Mouse (Mus musculus) kidney, postnatal 10 days (tissue): ENCODE data around the gene Chchd6.

Experiments
- DNase-seq: peaks from one replicate; pipeline ENCODE4 v3.0.0; 2021; ENCODE audit warnings: mixed read lengths

Gene Chchd6

DNA sequence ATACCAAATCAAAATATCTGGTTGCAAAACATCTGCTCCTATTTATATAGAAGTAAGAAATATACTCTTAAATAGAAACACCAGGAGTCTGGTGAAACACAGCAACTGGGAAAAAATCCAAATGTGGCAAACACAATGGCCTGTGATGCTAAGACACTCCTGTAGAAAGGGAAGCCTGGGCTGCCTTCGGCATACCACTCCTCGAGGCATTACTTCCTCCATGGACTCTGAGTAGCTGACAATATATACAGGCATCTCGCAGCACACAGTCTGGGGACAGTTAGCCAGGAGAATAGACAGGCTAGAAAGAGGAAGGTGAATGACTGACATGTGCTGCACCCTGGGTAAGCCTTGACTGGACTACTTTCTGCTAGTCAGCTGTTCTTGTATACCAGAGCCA, 146.7 kb downstream of the Chchd6 start:
- no peak for DNase-seq

DNA sequence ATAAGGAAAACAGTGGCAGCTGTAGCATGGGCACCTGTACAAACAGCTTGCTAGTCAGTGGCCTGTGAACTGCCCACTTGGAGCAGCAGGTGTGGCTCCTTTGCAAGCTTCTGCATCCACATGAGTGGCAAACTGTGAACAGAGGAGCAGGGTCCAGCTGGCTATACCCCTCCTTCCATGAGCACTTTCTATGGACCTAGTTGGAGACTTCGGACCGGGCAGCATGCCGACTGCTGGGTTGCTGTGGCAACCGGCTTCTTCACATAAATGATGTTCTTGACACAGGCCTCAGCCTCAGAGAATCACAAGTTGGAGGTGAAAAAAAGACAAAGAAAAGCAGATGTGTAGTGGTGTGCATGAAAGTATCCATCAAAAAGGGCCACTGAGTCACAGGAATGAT, 154.8 kb downstream of the Chchd6 start:
- DNase-seq: no peak

DNA sequence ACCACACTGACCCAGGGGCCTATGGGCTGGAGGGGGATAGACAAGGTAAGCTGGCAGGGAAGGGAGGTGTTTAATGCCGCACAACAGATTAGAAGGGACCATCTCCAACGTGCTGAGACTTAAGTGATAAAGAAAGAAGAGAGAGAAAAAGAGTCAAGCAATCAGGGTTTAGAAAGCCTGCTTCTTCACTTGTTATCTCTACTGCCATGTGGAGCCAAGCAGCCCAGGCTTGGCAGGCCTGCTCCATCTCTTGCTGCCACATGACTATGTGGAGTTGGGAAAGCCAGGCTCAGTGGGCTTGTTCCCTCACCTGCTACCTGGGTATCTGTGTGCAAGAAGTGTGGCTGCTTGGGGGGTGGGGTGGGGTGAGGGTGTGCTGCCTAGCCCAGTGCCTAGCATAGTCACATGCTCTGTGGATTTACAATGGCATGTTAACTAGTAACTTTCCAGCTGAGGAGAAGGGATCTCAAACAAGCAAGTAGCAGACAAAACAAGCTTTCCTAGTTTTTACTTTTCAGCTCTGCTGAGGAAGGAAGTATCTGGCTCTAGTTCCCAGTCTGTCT, 163.5 kb downstream of the Chchd6 start:
- DNase-seq: peak; percentile 24

DNA sequence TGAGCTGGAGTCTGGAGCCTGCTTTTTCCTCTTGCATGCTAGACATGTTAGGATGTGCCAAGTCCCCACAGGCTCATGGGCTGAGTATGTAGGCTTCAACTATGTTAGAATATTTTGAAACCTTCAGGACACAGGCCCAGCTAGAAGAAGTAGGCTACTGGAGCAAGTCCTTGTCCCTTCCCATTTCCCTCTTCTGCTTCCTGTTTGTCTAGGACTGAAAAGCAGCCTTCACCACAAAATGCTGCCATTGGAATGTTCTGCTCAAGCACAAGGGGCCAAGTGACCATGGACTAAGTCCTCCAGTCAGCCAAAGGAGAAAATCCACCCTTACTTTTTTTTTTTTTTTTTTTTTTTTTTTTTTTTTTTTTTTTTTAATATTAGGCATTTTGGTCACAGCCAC, 164.7 kb downstream of the Chchd6 start:
- no peak for DNase-seq

DNA sequence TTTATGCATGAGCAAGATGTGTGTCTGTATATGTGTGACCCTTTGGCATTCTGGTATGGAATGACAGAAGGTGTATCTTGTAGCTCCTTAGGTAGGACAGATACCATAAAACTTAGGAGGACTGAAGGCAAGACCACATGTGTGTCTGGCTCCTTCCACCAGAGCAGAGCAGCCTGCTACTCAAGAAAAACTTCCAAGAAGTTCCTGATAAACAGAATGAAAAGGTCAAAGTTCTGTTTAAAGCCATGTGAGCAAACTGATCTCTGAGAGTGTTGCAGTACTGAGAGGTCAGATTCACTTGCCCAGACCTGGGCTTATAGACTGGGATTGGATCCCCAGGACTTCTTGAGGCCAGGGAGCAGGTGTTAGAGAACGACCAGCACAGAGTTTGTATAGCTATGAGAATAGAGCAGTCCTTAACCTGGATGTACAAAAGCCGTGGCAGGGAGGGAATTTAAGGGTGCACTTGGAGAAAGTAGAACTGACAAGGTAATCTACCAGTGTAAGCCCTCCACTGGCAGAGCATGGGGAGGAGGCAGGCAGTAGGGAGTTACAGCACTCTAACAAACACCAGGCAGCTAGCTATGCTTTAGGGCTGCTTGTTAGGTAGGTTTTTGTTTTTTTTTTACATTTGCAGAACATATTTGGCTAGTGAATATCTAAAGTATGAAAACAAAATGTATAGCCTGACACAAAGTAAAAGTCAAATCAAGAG, 166.6 kb downstream of the Chchd6 start:
- DNase-seq: no peak

DNA sequence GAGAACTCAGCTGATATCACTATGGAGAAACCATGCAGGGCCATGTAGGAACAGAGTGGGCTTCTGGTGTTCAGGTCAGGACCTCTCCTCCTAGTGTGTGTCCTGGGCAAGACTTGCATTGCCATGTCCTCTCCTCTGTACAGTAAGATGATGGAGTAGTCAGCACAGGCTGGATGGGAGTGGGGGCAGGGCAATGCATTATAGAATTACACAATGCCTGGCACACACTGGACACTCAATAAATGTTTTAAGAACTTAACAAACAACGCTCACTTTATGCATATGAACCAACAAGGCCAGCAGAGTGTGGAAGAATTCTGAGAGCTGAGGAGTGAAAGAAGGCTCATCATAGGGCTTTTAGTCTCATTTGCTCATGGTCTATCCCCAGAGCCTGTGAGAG, 171.0 kb downstream of the Chchd6 start:
- no peak for DNase-seq

DNA sequence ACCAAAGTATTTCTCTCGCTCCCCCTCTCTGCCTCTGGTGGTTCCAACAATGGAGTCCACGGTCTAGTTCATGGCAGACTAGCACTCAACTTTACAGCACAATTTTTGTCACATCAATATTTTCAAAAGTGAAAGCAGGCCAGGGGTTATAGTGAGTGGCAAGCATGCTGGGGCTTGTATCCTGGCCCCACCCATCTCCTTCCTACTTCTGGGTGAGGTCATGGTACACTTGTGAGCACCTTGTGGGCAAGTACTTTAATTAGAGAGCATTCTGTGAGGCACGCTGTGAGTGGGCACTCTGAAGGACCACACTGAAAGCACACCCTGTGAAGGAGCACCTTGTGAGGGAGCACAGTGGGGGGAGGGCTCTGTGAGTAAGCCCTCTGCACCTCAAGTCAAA, 172.8 kb downstream of the Chchd6 start:
- no peak for DNase-seq

DNA sequence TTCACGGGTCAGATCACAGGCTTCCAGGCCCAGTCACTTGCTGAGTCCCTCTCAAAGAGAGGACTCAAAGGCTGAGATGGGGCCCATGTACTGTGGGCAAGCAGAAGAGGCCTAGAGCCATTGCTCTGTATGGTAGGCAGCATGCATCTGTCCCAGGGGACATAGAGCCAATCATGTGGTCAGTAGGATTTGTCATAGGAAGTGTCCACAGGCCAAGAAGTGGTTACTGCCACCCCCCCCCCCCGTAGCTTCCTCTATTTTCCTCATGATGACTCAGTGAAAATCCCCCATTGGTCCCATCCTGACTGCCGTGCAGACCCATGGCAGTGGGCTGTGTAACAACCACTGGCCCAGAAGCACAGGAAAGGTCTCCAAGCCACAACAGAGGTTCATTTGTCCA, 173.5 kb downstream of the Chchd6 start:
- DNase-seq: no peak

DNA sequence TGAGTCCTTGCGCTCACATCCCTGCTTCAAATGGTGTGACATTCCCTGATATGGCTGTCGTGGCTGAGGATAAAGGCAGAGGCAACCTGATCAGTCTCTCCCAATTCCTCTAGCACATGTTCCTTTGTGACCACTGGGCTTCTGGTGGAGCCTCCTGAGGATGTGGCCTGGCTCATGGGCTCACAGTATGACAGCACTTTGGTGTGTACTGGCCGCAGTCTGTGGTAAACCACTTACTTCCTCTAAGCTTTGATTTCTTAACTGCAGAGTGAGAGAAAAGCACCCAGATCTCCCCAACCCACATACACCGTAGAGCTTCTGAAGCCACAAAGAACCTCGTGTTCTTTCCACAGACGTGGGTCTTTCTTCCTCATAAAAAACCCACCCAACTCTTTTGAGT, 173.9 kb downstream of the Chchd6 start:
- no peak for DNase-seq

DNA sequence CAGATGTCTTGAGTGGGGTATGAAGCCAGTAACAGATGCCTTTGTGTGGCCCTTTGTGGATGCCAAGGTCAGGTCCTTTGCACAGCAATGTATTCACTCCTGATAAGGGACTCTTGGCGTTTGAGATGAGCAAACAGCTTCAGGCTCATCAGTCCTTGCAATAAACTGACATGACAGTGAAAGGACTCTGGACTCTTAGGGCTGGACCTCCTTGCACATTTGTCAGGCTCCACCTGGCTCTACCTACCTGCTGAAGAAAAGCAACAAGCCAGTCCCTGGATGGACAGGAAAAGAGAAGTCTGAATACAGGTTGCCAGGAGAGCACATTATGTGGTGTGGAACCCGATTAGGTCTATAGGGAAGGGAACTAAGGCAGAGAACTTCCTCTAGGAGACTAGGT, 174.7 kb downstream of the Chchd6 start:
- no peak for DNase-seq

DNA sequence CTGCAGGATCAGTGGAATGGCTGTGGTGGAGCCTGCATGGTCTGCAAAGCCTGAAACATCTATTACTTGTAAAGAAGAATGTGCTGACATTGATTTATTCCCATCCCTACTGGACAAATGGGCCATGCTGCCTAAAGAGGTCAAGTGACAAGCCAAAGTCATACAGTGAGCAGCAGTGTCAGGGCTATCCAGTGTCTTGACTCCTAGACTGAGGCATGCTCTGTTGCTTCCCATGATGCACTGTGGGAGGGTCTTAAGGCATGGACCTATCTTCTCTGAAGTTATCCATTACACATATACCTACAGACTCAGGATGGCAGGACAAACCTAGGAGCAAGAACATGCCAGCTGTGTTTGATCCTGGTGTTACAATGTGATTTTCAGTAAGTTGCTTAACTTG, 175.3 kb downstream of the Chchd6 start:
- DNase-seq: no peak

DNA sequence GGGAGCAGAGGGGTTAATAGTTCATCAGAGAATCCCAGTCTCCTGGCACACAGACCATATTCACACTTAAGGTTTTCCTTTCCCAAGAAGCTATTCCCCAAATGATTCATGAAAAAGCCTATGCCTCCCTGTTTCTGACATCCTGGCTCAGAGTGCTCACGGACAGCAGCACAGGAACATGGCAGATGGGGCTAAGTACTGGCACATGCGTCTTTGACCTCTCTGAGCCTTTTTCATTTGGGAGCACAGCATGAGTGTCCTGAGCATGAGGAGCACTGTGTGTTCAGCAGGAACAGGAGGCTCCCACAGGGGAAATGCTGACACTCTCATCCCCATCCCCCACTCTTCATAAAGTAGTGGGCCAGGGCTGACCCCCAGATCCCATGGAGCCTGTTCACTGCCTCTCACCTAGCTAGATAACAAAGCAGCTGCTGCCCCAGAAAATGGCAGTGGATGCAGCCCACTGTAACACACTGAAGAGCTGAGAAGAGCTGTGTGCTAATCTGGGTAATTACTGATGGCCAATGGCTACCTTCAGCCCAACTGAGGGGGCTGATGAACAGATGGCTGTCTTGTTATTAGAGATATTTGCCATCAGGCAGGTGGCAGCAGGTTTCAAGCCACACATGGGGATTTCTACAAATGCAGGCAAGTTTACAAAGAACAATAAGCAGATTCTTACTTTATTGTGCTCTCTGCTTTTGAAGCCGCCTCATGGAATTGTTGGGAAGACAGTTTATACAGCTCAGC, 176.2 kb downstream of the Chchd6 start:
- DNase-seq: no peak

DNA sequence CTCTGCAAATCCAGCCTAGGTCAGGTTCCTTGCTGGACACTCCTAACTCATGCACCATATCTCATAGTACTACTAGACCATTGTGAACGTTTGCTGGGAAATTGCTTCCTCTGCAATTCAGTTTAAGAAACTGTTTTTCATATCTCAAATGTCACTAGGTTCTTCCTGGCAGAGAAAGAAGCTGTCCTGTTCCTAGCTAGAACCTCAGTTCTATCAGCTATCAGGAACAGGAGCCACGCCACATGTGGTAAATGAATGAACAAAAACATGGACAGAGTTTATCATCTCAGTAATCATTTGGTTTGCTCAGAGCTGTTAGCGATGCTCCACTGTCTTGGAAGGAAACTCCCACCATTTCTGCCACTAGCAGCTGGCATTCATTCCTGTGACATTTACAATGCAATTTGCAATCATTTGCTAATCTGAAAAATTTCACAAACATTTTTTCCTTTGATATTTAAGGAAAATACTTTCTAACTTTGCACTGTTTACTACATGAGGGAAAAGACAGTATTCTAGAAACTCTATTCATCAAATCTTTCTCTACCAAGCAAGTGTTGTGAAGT, 179.3 kb downstream of the Chchd6 start:
- DNase-seq: no peak

DNA sequence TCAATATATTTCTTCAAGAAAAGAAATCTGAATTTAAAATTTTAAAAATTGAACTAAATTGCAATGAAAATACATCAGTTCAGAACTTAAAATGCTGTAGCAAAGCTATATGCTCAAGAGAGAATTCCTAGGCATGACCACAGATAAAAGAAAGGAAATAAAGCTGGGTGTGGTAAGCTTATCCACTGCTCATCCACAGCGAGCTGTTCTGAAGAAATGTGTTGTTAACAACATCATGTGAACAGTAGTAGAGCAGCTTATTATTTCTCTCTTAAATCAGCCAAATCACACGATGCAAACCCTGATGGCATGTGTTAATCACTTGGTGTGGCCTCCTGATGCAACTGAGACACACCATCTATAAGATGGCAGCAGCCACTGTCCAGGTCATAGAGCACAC, 180.4 kb downstream of the Chchd6 start:
- no peak for DNase-seq

DNA sequence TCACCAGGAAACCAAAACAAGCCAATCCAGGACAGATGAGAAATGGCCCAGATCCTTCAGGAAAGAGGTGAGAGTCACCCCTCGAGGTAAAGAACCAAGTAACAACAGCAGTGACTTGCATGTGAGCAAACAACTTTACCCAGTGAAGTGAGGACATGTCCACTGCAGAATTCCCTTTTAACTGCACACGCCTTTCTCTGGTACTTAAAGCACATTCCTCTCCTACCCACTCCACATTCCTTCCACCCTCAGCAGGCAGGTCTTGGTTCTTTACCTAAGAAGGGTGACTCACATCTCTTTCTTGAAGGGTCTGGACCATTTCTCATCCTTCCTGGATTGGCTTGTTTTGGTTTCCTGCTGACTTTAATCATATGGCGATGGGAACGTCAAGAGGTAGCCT, 181.3 kb downstream of the Chchd6 start:
- DNase-seq: no peak

DNA sequence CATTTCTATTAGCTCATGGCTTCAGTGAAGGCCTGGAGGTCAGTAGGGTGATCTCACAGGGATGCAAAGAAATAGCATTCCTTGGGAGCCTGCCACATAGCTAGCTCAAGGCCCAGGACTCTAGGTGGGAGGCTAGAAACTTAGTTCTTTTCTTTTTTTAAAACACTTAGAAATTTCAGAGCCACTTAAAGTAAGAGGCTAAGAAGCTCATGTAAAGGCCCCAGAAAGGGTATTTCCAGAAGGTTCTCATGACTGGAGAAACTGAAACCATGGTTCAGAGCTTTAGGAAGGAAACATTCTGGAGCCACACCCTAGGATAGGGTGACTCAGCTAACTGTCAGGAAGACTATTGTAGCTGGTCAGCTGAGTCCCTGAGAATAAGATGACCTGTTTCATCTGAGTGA, 182.0 kb downstream of the Chchd6 start:
- DNase-seq: no peak

DNA sequence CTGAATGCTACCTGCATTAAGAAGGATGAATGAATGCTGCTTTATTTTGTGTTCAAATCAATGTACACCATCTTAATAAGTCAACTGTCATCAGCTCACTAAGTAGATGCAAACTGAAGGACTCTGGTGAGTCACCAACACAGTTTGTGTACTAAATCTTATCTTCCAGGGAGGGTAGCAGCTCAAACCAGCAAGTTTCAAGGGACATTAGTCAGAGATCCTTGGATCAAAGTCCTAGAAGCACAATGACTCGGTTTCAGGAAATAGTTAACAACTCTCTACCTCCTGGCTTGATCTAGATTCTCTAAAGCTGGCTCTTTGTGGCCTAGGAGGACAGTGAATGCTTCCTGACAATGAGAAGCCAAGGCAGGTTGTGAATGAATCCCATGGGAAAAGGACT, 182.9 kb downstream of the Chchd6 start:
- no peak for DNase-seq

DNA sequence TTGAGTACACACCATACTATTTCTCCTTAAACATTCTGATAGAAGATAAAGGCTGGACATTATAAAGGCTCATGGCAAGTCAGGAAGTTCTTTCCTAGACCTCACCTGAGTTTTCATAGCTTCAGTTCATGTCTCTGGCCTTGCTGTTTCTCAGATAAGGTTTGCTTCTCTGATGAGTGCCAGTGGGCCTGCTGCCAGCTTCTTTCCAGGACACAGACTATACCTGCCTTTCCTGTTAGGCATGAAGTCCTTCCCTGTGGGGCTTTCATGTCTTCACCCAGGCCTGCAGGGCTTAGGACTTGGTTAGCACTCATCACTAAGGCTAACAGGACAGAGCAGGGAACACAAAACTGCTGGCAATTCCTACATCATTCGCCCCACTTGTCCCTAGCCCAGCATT, 186.4 kb downstream of the Chchd6 start:
- no peak for DNase-seq

DNA sequence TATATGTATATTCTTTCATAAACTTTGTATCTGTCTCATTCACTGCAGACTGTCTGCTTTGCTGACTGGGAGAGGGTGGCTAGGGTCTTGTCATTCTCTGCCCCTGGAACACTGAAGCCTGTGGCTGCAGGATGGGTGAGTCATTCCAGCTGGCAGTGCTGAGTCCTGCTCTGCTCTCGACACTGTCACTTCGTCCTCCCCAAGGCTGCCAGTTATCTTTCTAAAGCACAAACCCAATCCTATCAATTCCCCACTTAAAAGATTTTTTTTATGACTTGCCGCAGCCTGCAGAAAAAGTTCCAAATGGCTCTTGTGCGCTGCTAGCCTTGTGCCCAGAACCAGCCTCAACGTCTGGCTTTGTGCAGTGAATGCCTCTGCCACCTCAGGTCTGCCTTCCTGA, 187.2 kb downstream of the Chchd6 start:
- peak; percentile 33 for DNase-seq

DNA sequence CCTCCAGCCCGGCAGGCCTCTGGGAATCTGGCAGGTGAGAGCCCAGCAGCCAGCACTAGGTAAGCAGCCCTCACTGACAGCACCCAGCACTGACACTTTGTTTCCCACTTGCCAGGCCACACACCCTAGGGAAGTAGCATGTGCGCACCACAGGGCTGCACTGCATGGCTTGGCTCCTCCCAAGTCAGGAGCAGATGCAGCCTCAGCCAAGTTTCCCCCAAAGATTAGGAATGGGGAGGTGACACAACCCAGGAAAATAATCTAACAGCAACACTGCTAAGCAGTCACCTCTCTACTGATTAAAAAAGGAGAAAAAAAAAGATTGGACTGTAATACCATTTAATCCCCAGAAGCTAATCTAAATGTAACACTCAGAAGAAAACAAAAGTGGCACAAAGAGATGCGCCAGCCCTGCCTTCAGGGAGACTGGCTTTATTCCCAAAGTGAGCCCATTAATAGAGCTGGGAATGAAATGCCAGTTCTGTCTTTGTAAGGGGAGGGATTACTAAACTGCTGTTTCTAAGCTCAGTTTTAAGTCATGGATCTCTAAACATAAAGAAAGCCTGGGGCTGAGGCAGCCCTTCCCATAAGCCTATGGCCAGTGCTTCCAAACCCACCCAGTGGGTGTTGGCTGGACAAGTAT, 188.1 kb downstream of the Chchd6 start:
- no peak for DNase-seq

DNA sequence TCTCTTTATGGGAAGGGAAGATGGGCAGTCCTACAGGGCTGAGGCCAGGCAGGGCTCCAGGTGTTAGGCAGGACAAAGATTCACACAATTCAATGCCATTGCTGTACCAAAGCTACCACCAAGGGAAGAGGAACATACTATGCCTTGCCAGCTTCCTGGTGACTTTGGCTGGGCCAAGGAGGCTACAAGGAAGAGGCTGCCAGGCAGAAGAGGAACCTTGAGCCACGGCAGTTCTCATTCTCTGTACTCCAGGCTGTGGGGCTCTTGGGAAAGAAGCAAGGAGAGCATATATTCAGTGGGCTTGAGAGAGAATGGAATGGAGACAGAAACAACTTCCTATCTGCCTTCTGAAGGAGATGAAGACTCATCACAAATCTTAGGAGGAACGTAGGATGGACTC, 190.5 kb downstream of the Chchd6 start:
- no peak for DNase-seq

DNA sequence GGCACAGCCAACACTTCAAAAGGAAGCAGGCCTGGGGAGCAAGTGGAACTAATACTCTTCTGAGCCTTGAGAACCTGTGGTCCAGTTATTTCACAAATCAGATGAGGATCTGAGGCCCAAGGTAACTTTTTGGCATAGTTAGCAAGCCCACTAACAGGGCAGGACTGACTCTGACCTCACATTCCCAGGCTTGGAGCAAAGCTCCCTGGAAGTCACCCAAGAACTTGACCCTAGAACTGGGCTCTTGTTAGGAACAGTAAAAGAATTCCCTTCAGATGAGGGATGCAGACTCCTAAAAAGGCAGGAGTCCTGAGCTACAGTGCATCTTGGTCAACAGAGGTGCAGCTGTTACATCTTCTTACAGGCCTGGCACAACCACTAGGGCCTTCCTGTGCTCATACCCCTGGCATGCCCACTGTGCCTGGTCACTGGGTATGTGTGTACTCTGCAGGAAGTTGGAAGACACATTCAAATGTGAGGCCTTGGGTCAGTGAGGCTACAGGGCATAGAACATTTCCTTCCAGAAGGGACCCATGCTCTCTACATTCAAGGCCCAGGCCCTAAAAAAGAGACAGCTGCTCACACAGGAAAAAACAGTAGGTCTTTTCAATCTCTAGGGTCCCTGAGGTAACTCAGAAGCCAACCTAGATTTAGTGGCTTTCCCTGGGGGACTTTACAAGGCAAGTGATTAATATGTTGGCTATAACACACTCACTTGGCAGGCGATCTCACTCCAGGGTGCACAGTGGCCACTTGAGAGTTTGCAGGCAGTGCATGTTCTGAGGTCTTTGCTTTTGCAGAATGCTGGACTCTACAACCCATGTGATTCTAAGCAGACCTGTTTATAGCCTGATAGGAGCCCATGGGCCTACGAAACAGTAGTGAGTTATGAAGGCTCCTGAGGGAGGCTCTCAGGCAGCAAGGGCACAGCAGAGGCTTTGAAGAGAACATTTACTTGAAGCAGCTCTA, 191.9 kb downstream of the Chchd6 start:
- peak; percentile 42 for DNase-seq
